Mouse (Mus musculus) hindbrain, embryonic 11.5 days (tissue): ENCODE measurements around the gene Minos1. TPM values are rescaled to one million over a fixed set of nuclear protein-coding genes. Genes with fewer than 3 reads are reported as not detected.

Experiments used
- ATAC-seq: fragments of 200-750 bp; cut with Nextera tagmentation; 2 replicates; pipeline ENCODE4 v1.8.0; 2017; ENCODE audit warnings: mild to moderate bottlenecking, moderate TSS enrichment, moderate library complexity; ENCODE audit not compliant: low FRiP score
- DNase-seq: peaks from one replicate; pipeline ENCODE4 v3.0.0-alpha.2; 2015; ENCODE audit warnings: low spot score
- H3K27ac ChIP-seq: fragments of 300-500 bp; sonication (generic); 2 replicates; pipeline ENCODE4 v1.5.1; 2014; ENCODE audit warnings: mild to moderate bottlenecking, low read depth, low read length
- H3K27me3 ChIP-seq: fragments of 300-500 bp; sonication (generic); 2 replicates; pipeline ENCODE4 v1.6.1; 2014; ENCODE audit warnings: mild to moderate bottlenecking, low read length, moderate library complexity, mixed read lengths; ENCODE audit not compliant: control insufficient read depth, insufficient read depth
- H3K36me3 ChIP-seq: fragments of 300-500 bp; sonication (generic); 2 replicates; pipeline ENCODE4 v1.6.1; 2014; ENCODE audit warnings: mild to moderate bottlenecking, low read length, moderate library complexity, mixed read lengths; ENCODE audit not compliant: control insufficient read depth, insufficient read depth
- H3K4me1 ChIP-seq: fragments of 300-500 bp; sonication (generic); replicated peaks from 2 replicates; pipeline ENCODE4 v1.6.1; 2014; ENCODE audit warnings: low read length, mixed read lengths; ENCODE audit not compliant: control insufficient read depth, insufficient read depth
- H3K4me2 ChIP-seq: fragments of 300-500 bp; sonication (generic); replicated peaks from 2 replicates; pipeline ENCODE4 v1.6.1; 2014; ENCODE audit warnings: mild to moderate bottlenecking, low read depth, low read length
- H3K4me3 ChIP-seq: fragments of 300-500 bp; sonication (generic); 2 replicates; pipeline ENCODE4 v1.5.1; 2014; ENCODE audit warnings: low read depth, low read length
- H3K9ac ChIP-seq: fragments of 300-500 bp; sonication (generic); 2 replicates; pipeline ENCODE4 v1.6.1; 2014; ENCODE audit warnings: low read depth, low read length
- H3K9me3 ChIP-seq: fragments of 300-500 bp; sonication (generic); 2 replicates; pipeline ENCODE4 v1.6.1; 2016; ENCODE audit warnings: low read length; ENCODE audit not compliant: control insufficient read depth
- WGBS: fragments of 180-500 bp; shearing (Covaris S2); extraction: QIAGEN DNeasy Blood & Tissue Kit; methylation state at CpG from one replicate; pipeline ENCODE4 v1.1.7; 2014; 5-methylcytosine and 5-hydroxymethylcytosine counted together
- polyA plus RNA-seq: library from polyadenylated mRNA; unstranded; fragments of >200 nt; fragmentation: Nextera tagmentation; extraction: Ambion mirVana; gene quantifications from 2 replicates; pipeline ENCODE4 v1.2.1, GENCODE M21; 2014

Minos1 gene
- polyA plus RNA-seq, 1 experiment from 2014 or later = 399 TPM

DNA sequence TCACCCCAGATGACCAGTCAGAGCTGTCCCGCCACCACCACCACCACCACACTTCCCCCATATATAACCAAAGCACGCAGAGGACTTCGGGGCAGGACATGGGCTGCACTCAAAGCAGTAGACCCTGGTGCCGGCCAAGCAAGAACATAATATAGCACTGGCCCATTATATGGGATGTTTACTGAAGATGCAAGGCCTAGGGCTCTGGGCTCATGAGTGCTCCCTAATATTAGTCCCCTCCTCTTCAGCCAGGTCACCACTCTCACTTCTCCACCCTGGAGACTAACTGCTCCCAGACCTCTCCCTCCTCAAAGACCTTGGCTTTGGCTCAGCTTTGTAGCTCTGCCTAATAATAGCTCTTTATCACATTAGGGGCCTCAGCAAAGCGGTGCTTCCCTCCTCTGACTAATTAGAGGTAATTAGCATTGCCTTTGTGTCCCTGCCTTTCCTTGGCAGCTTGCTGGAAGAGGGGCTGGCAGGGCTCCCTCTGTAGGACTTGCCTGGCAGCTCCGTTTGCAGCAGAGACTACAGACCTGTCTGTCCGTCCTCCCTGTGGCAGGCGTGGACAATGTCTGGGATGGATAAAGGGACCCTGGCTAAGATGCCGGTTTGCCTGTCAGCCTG lies 76.5 kb downstream of the Minos1 start:
- Histone ChIP-seq H3K27ac (no peak overlapping the region), H3K36me3 (no peaks in the 10 kb centered on the region), H3K9me3 (no peaks in the 10 kb centered on the region), H3K27me3 (no peaks in the 10 kb centered on the region), H3K4me2 (no peak overlapping the region), H3K4me3 (no peak overlapping the region), H3K4me1 (no peaks in the 10 kb centered on the region), H3K9ac (no peak overlapping the region)
- peak; percentile 11 for DNase-seq
- ATAC-seq = peak; percentile 35; the same call in 1 of the 2 replicates
- 52% methylated on average over 9 of the region's 9 CpGs for WGBS

DNA sequence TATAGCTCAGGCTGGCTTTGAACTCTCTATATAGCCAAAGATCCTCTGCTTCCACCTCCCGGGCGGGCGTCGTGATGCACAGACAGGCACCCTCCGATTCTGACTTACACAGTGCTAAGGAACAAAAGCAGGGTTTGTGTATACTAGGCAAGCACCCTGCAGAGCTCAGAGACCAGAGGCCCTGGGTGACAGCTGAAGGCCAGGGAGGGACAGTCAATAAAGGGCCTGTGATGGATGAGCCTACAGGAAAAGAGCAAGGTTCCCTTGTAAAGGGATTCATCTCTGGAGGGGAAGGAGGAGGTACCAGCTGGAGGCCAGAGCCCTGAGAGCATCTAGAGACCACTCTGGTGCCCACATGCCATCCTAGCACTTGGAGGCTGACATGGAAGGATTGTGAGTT lies 77.5 kb downstream of the Minos1 start:
- H3K27ac ChIP-seq = no peak overlapping the region
- H3K4me2 ChIP-seq = no peak overlapping the region
- H3K4me3 ChIP-seq = no peak overlapping the region
- H3K9me3 ChIP-seq = no peaks in the 10 kb centered on the region
- ATAC-seq (no peak), DNase-seq (no peak)
- H3K36me3 ChIP-seq = no peaks in the 10 kb centered on the region
- 31% methylated on average over 5 of the region's 5 CpGs for whole genome bisulfite sequencing
- no peaks in the 10 kb centered on the region for H3K27me3 ChIP-seq
- no peak overlapping the region for H3K9ac ChIP-seq
- H3K4me1 ChIP-seq = no peaks in the 10 kb centered on the region

DNA sequence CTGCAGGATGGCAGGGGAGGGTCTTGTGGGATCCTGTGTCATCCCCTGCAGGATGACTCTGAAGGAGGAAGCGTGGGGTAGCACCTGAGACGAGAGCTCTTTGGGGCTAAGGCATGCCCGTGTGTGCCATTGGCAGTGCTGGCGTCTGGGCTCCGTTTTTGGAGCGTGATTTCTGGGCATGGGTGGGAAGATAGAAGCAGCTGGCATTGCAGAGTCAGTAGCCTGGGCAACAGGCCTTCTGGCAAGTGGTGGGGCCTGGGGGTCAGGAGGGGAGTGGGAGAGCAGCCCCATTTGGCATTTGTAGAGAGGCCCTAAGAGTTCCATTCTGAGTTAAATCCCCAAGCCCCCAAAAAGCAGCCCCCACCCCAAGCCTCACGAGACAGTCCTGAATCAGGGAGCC lies 78.1 kb downstream of the Minos1 start:
- Histone ChIP-seq H3K36me3 (no peaks in the 10 kb centered on the region), H3K9ac (no peak overlapping the region), H3K4me1 (no peaks in the 10 kb centered on the region), H3K27ac (no peak overlapping the region), H3K9me3 (no peaks in the 10 kb centered on the region), H3K4me3 (no peak overlapping the region), H3K4me2 (no peak overlapping the region), H3K27me3 (no peaks in the 10 kb centered on the region)
- WGBS = 83% methylated on average over 7 of the region's 7 CpGs
- ATAC-seq (no peak), DNase-seq (no peak)

Other genes starting within 250 kb of the Minos1 start
- gene Otud3, start 217.2 kb downstream of the Minos1 start, polyA plus RNA-seq = 3.1 and 3.5 TPM in 2 replicates
- not detected in 2 replicates for gene Rnf186, start 164.0 kb downstream of the Minos1 start, polyA plus RNA-seq
- 0.61 and 1.3 TPM in 2 replicates for gene Tmco4, start 158.2 kb downstream of the Minos1 start, polyA plus RNA-seq
- not detected in 2 replicates for gene Htr6, start 55.5 kb downstream of the Minos1 start, polyA plus RNA-seq
- 17.2 and 19.6 TPM in 2 replicates for gene Nbl1, start 38.1 kb downstream of the Minos1 start, polyA plus RNA-seq
- 239 and 255 TPM in 2 replicates for gene Capzb, start 61.8 kb upstream of the Minos1 start, polyA plus RNA-seq
- 11.8 and 13.8 TPM in 2 replicates for gene Pqlc2, start 179.6 kb upstream of the Minos1 start, polyA plus RNA-seq
- gene Akr7a5, start 179.6 kb upstream of the Minos1 start, polyA plus RNA-seq = 64.7 and 74.0 TPM in 2 replicates
- 120 and 123 TPM in 2 replicates for gene Mrto4, start 221.5 kb upstream of the Minos1 start, polyA plus RNA-seq
- 21.6 and 23.5 TPM in 2 replicates for gene Emc1, start 221.5 kb upstream of the Minos1 start, polyA plus RNA-seq
- 76.5 and 82.5 TPM in 2 replicates for gene Ubr4, start 221.5 kb upstream of the Minos1 start, polyA plus RNA-seq